Mouse (Mus musculus) gastrocnemius, adult 2 months (tissue): Measurements from ENCODE around the gene Arid3b. TPM values are rescaled to one million over a fixed set of nuclear protein-coding genes. Genes with fewer than 3 reads are reported as not detected.

Source experiments
- DNase-seq: peaks from one replicate; pipeline ENCODE4 v3.0.0; 2022
- H3K27ac ChIP-seq: fragments of 200-600 bp; 2 replicates; pipeline ENCODE4 v1.8.1; 2022; ENCODE audit warnings: mild to moderate bottlenecking
- H3K4me3 ChIP-seq: fragments of 200-600 bp; 2 replicates; pipeline ENCODE4 v1.8.1; 2022; ENCODE audit warnings: mild to moderate bottlenecking, moderate library complexity
- CTCF ChIP-seq: fragments of 200-600 bp; IDR thresholded peaks from 2 replicates; pipeline ENCODE4 v1.8.1; 2022; ENCODE audit warnings: antibody characterized with exemption, mild to moderate bottlenecking, moderate library complexity
- intact Hi-C: fragments of 180-260 bp; cut with DNase I; formaldehyde crosslinking; loops from one replicate; pipeline ENCODE4 v1.15.1; 2025
- total RNA-seq, 2 experiments: library from RNA; stranded (reverse); gene quantifications; 2 replicates each; pipeline ENCODE4 v1.2.3; 2021

Gene Arid3b
- total RNA-seq, 2 experiments from 2014 or later = 3.1 to 3.4 TPM

DNA sequence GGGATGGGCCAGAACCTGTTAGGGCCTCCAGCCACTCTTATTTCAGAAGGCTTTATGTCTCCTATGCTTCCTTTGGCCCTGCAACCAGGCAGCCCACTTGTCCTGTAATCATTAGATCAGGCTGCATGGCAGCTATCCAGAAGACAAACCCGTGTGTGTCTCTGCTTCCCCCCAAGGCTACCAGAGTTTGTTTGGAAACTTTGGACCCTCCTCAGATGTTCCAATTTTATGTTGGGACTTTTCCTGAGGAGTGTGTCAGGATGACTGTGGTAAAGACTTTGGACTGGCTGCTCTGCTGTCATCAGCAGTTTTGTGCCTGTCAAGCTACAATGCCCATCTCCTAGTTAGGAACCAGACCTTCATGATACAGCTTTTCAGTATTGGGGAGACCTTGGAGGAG is 87.8 kb downstream of the Arid3b start:
- Histone ChIP-seq H3K4me3 (no peak overlapping the region), H3K27ac (peak overlapping the region; percentile 41)
- no peak for TF ChIP-seq CTCF
- intact Hi-C loops = no loop called here
- no peak for DNase-seq

DNA sequence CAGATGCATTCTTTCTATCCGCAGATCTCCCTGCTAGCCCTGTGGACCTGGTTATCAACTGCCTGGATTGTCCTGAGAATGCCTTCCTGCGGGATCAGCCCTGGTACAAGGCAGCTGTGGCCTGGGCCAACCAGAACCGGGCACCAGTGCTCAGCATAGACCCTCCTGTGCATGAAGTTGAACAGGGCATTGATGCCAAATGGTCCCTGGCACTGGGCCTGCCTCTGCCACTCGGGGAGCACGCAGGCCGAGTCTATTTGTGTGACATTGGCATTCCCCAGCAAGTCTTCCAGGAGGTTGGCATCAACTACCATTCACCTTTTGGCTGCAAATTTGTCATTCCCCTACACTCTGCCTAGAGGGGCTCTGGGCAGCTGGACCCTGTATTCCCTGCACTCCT is 88.5 kb downstream of the Arid3b start:
- intact Hi-C loops = no loop called here
- Histone ChIP-seq H3K4me3 (no peak overlapping the region), H3K27ac (peak overlapping the region; percentile 41)
- TF ChIP-seq CTCF = no peak
- DNase-seq = peak; percentile 72

DNA sequence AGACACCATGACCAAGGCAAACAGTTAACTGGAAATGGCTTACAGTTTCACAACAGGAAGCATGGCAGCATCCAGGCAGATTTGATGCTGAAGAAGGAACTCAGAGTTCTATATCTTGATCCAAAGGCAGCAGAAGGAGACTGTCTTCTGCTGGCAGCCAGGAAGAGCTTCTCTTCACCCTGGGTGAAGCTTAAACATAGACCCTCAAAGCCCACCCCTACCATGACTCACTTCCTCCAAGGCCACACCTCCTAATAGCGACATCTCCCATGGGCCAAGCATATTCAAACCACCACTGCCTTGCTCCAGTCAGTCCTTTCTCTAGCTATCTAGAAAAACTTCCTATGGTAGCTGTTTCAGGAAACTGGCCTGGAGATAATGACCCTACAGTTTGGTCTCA is 89.5 kb downstream of the Arid3b start:
- intact Hi-C loops = no loop called here
- no peak for DNase-seq
- no peak overlapping the region for H3K27ac ChIP-seq
- H3K4me3 ChIP-seq = no peak overlapping the region
- no peak for TF ChIP-seq CTCF

DNA sequence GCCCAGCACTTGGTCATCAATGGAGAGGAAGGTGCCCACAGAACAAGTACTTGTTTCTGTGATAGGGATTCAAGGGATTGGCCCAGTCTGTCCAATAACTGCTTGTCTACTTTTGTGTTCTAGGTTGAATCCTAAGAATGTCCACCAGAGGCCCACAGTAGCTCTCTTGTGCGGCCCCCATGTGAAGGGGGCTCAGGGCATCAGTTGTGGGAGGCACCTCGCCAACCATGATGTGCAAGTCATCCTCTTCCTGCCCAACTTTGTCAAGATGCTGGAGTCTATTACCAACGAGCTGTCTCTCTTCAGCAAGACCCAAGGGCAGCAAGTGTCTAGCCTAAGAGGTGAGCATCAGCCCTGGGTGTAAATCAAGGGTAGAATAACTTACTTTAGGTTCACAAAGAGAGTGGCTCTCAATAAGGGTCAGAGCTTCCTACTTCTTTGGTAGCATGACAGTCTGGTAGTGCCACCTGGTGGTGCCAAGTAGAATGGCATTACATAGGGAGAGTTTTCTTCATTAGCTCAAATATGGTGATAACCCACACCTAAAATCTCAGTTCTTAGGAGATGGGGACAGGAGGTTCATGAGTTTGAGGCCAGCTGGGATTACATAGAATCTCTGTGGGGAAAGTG is 92.0 kb downstream of the Arid3b start:
- H3K27ac ChIP-seq = no peak overlapping the region
- peak; percentile 88 for TF ChIP-seq CTCF
- peak; percentile 49 for DNase-seq
- intact Hi-C loops = loop anchor here (1.0 kb wide), 1 partner anchor 85 kb away; no protein-coding TSS in a partner anchor
- no peak overlapping the region for H3K4me3 ChIP-seq

Other genes starting within 250 kb of the Arid3b start
- 1 to 10 TPM; 4.4 to 6.6 TPM for gene Ulk3, start 247.3 kb downstream of the Arid3b start, total RNA-seq
- gene Cplx3, start 230.5 kb downstream of the Arid3b start, total RNA-seq = not detected
- gene Lman1l, start 216.0 kb downstream of the Arid3b start, total RNA-seq = not detected
- 10 to 100 TPM in 1 of 2 experiments, 1 to 10 TPM in 1; 7.1 to 14.0 TPM for gene Csk, start 183.2 kb downstream of the Arid3b start, total RNA-seq
- not detected for gene Cyp1a2, start 153.1 kb downstream of the Arid3b start, total RNA-seq
- gene Cyp1a1, start 148.9 kb downstream of the Arid3b start, total RNA-seq = under 1 TPM; 0.36 to 0.53 TPM
- 1 to 10 TPM; 5.9 to 6.6 TPM for gene Edc3, start 128.3 kb downstream of the Arid3b start, total RNA-seq
- 10 to 100 TPM; 45.4 to 50.4 TPM for gene Clk3, start 70.9 kb downstream of the Arid3b start, total RNA-seq
- gene Ubl7, start 74.2 kb upstream of the Arid3b start, total RNA-seq = 10 to 100 TPM; 81.3 to 82.1 TPM
- gene Sema7a, start 103.3 kb upstream of the Arid3b start, total RNA-seq = 10 to 100 TPM in 1 of 2 experiments, 1 to 10 TPM in 1; 9.0 to 14.4 TPM
- under 1 TPM in 1 of 2 experiments, not detected in 1; 0.10 TPM for gene Cyp11a1, start 169.6 kb upstream of the Arid3b start, total RNA-seq
- gene Stra6, start 227.0 kb upstream of the Arid3b start, total RNA-seq = under 1 TPM; 0.13 to 0.31 TPM